Mouse (Mus musculus): ENCODE data around the gene Hhat. TPM values are rescaled to one million over a fixed set of nuclear protein-coding genes. Genes with fewer than 3 reads are reported as not detected.

Hhat gene
- polyA plus RNA-seq, 1 experiment: 3.4 TPM

DNA sequence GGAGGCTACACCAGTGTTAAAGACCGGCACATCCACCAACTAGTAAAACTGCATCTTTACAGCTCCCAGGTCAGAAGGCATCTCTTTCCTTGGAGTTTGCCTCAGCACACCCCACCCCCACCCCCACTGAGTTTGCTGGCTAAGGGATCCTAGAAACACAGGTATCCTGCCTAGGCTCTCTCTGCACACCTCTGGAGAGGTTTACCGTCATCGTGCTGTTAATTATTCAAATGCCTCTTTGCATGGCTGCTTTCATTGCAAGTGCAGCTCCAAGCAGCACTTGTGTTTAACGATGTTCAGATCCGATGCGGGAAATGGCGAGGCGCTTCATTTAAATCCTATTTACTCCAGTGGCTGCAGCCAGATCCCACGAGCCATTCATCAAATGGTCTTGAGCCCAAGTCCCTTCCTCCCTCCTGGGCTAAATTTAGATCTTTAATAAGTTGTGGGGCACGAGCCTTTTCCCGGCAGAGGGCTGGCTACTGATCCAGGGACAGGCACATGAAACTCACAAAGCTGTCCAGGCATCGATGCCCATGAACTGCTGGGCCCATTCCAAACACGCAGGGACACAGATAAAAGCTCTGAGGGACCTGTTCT is 250.1 kb downstream of the Hhat start:
- no peak for TF ChIP-seq CTCF (IDR thresholded peaks at IDR 0.05; ENCODE audit: extremely low read depth, insufficient read depth, insufficient read length, insufficient replicate concordance)
- TF ChIP-seq POLR2A (IDR thresholded peaks at IDR 0.05; ENCODE audit: low read depth, low read length): no peak
- H3K27ac ChIP-seq (ENCODE audit: insufficient read depth, low read length): no peak overlapping the region
- DNase-seq (ENCODE audit: low read depth in 1 of 2, low spot score in 2 of 2): no peak
- H3K4me3 ChIP-seq (ENCODE audit: extremely low read depth, insufficient read depth, insufficient read length): no peak overlapping the region
- H3K4me1 ChIP-seq (ENCODE audit: control insufficient read depth, insufficient read depth, insufficient read length): no peaks in the 10 kb centered on the region
- 67% methylated on average over 13 of the region's 13 CpGs for WGBS
- no peaks in the 10 kb centered on the region for H3K27me3 ChIP-seq (ENCODE audit: control insufficient read depth, insufficient read depth, low read length)
- H3K36me3 ChIP-seq (ENCODE audit: control insufficient read depth, insufficient read depth, low read length): no peaks in the 10 kb centered on the region

DNA sequence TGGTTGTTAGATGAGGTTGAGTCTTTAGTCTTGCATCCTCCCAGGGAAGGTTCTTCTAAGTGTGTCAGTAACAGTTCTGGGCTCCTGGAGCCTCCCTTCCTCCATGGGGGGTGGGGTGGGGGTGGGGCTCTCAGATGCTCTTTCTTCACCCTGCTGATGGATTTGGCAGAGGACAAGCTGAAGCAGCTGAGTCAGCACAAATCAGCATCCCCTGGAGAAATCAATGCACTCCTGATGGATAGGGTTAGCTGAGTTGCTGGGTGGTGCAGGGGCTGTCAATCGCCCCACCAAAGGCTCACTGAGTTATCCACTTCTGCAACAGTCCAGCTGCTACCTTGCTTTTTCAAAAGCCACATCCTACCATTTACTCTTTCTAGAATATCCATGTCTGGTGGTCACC is 251.3 kb downstream of the Hhat start:
- Histone ChIP-seq H3K4me1 (ENCODE audit: control insufficient read depth, insufficient read depth, insufficient read length) (no peaks in the 10 kb centered on the region), H3K36me3 (ENCODE audit: control insufficient read depth, insufficient read depth, low read length) (no peaks in the 10 kb centered on the region), H3K27ac (ENCODE audit: insufficient read depth, low read length) (no peak overlapping the region), H3K27me3 (ENCODE audit: control insufficient read depth, insufficient read depth, low read length) (no peaks in the 10 kb centered on the region), H3K4me3 (ENCODE audit: extremely low read depth, insufficient read depth, insufficient read length) (no peak overlapping the region)
- WGBS: 88% methylated on average over 1 of the region's 1 CpGs
- DNase-seq (ENCODE audit: low read depth in 1 of 2, low spot score in 2 of 2): no peak
- TF ChIP-seq POLR2A (IDR thresholded peaks at IDR 0.05; ENCODE audit: low read depth, low read length) (no peak), CTCF (IDR thresholded peaks at IDR 0.05; ENCODE audit: extremely low read depth, insufficient read depth, insufficient read length, insufficient replicate concordance) (no peak)

DNA sequence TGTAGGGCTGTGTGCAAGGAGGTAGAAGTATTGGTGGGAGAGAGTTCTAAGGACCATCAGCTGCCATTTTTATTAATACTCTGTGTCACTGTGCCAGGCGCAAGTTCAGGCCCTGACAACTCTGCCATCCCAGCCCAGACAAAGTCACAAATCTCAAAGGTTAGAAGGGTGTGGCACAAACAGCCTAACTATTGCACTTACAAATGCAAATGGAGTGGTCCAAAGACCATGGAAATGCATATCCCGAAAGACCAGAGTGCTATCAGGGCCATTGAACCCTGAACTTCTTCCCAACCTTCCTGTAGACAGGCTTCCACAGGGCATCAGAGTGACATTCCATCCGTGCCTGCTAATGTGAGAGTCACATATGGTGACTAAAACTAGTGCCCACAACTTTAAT is 255.7 kb downstream of the Hhat start:
- H3K36me3 ChIP-seq (ENCODE audit: control insufficient read depth, insufficient read depth, low read length): no peaks in the 10 kb centered on the region
- H3K27me3 ChIP-seq (ENCODE audit: control insufficient read depth, insufficient read depth, low read length): no peaks in the 10 kb centered on the region
- H3K4me1 ChIP-seq (ENCODE audit: control insufficient read depth, insufficient read depth, insufficient read length): no peaks in the 10 kb centered on the region
- no peak overlapping the region for H3K27ac ChIP-seq (ENCODE audit: insufficient read depth, low read length)
- 88% methylated on average over 3 of the region's 3 CpGs for WGBS
- TF ChIP-seq POLR2A (IDR thresholded peaks at IDR 0.05; ENCODE audit: low read depth, low read length) (no peak), CTCF (IDR thresholded peaks at IDR 0.05; ENCODE audit: extremely low read depth, insufficient read depth, insufficient read length, insufficient replicate concordance) (no peak)
- H3K4me3 ChIP-seq (ENCODE audit: extremely low read depth, insufficient read depth, insufficient read length): no peak overlapping the region
- no peak for DNase-seq (ENCODE audit: low read depth in 1 of 2, low spot score in 2 of 2)

DNA sequence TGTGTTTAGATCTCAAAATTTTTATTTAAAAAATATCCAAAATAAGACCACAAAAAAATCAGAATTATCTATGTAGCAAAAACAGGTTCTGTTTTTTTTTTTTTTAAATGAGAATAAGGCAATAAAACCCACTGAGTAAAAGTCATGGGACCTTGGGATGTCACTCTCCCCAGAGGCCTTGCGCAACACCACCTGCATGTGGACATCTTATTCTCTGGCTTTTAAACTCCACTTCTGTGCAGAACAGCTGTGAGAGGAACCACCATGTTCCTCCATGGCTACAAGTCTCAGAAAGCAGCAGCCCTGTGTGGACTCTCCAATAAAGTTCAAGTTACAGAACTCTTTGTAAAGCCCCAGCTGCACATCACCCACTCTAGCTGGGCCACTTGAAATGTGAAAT is 258.2 kb downstream of the Hhat start:
- Histone ChIP-seq H3K4me1 (ENCODE audit: control insufficient read depth, insufficient read depth, insufficient read length) (no peaks in the 10 kb centered on the region), H3K36me3 (ENCODE audit: control insufficient read depth, insufficient read depth, low read length) (no peaks in the 10 kb centered on the region), H3K27ac (ENCODE audit: insufficient read depth, low read length) (no peak overlapping the region), H3K4me3 (ENCODE audit: extremely low read depth, insufficient read depth, insufficient read length) (no peak overlapping the region), H3K27me3 (ENCODE audit: control insufficient read depth, insufficient read depth, low read length) (no peaks in the 10 kb centered on the region)
- TF ChIP-seq CTCF (IDR thresholded peaks at IDR 0.05; ENCODE audit: extremely low read depth, insufficient read depth, insufficient read length, insufficient replicate concordance) (no peak), POLR2A (IDR thresholded peaks at IDR 0.05; ENCODE audit: low read depth, low read length) (no peak)
- 91% methylated on average over 1 of the region's 1 CpGs for WGBS
- no peak for DNase-seq (ENCODE audit: low read depth in 1 of 2, low spot score in 2 of 2)

DNA sequence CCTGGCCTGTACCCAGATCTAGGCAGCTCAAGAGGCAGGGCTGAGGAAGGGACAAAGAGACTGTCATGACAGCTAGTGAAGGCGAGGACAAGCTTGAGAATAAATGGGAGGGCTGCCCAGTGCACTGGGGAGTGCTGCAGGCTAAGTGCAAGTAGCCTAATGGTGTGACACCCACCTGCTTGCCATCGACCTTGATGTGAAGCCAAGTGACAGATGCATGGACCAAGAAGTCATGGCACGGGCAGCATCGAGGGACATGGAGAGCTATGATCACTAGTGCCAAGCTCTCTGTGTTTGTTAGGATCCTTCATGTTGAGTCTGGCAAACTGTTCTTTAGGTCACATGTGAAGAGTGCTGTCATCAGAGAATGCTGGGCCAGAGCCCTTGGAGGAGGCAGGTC is 267.4 kb downstream of the Hhat start:
- Histone ChIP-seq H3K36me3 (ENCODE audit: control insufficient read depth, insufficient read depth, low read length) (no peaks in the 10 kb centered on the region), H3K4me1 (ENCODE audit: control insufficient read depth, insufficient read depth, insufficient read length) (no peaks in the 10 kb centered on the region), H3K4me3 (ENCODE audit: extremely low read depth, insufficient read depth, insufficient read length) (no peak overlapping the region), H3K27me3 (ENCODE audit: control insufficient read depth, insufficient read depth, low read length) (no peaks in the 10 kb centered on the region), H3K27ac (ENCODE audit: insufficient read depth, low read length) (no peak overlapping the region)
- no peak for DNase-seq (ENCODE audit: low read depth in 1 of 2, low spot score in 2 of 2)
- TF ChIP-seq POLR2A (IDR thresholded peaks at IDR 0.05; ENCODE audit: low read depth, low read length) (no peak), CTCF (IDR thresholded peaks at IDR 0.05; ENCODE audit: extremely low read depth, insufficient read depth, insufficient read length, insufficient replicate concordance) (no peak)
- WGBS: 83% methylated on average over 4 of the region's 4 CpGs

DNA sequence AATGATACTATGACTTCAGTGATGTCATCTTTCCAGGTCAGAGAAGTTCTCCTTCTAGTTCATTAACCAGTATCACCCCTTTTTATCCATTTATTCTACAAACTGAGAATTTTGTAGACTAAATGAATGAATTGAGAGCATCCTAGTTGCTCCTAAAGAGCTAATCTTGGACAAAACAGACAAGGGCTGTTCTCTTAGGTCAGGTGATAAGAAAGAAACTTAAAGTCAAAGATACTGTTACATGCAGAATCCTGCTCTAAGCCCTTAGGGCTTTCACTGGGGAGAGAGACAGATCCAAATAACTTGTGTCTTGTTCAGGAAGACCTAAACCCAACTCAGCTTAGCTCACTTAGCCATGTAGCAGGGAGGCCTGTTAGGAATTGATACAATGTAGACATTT is 268.2 kb downstream of the Hhat start:
- Histone ChIP-seq H3K4me3 (ENCODE audit: extremely low read depth, insufficient read depth, insufficient read length) (no peak overlapping the region), H3K4me1 (ENCODE audit: control insufficient read depth, insufficient read depth, insufficient read length) (no peaks in the 10 kb centered on the region), H3K27me3 (ENCODE audit: control insufficient read depth, insufficient read depth, low read length) (no peaks in the 10 kb centered on the region), H3K36me3 (ENCODE audit: control insufficient read depth, insufficient read depth, low read length) (no peaks in the 10 kb centered on the region), H3K27ac (ENCODE audit: insufficient read depth, low read length) (no peak overlapping the region)
- no peak for TF ChIP-seq POLR2A (IDR thresholded peaks at IDR 0.05; ENCODE audit: low read depth, low read length)
- no peak for TF ChIP-seq CTCF (IDR thresholded peaks at IDR 0.05; ENCODE audit: extremely low read depth, insufficient read depth, insufficient read length, insufficient replicate concordance)
- DNase-seq (ENCODE audit: low read depth in 1 of 2, low spot score in 2 of 2): no peak

DNA sequence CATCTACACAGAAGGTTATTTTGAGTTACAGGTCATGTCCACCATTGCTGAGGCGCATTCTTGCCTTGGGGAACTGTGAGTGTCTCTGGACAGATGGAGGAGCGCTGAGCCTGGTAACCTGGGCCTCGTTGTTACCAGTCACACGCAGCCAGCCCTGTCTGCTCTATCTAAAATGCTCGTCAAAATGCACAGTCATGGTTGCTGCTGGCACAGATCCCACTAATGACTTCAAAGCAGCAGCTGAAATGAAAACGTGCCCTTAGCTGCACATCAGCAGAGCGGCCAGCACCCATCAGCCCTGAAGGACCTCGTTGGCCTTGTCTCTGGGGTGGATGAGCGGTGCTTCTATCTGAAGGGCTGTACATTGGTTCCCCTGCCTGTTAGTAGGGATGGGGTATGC is 269.0 kb downstream of the Hhat start:
- TF ChIP-seq CTCF (IDR thresholded peaks at IDR 0.05; ENCODE audit: extremely low read depth, insufficient read depth, insufficient read length, insufficient replicate concordance) (no peak), POLR2A (IDR thresholded peaks at IDR 0.05; ENCODE audit: low read depth, low read length) (no peak)
- Histone ChIP-seq H3K27ac (ENCODE audit: insufficient read depth, low read length) (no peak overlapping the region), H3K36me3 (ENCODE audit: control insufficient read depth, insufficient read depth, low read length) (no peaks in the 10 kb centered on the region), H3K4me1 (ENCODE audit: control insufficient read depth, insufficient read depth, insufficient read length) (no peaks in the 10 kb centered on the region), H3K4me3 (ENCODE audit: extremely low read depth, insufficient read depth, insufficient read length) (no peak overlapping the region), H3K27me3 (ENCODE audit: control insufficient read depth, insufficient read depth, low read length) (no peaks in the 10 kb centered on the region)
- whole genome bisulfite sequencing: 56% methylated on average over 9 of the region's 9 CpGs
- DNase-seq (ENCODE audit: low read depth in 1 of 2, low spot score in 2 of 2): no peak

All from spleen, adult 2 months (tissue).